Mouse (Mus musculus): ENCODE results near the gene Depp1. TPM values are rescaled to one million over a fixed set of nuclear protein-coding genes. Genes with fewer than 3 reads are reported as not detected.

The Depp1 gene
- total RNA-seq, 2 experiments from 2014 or later, result 1.1 to 2.9 TPM

GRCm38 (mm10) chr6:116644335-116644734, 6.1 kb upstream of the Depp1 start:
- no peak for DNase-seq (ENCODE audit: extremely low spot score in 1 of 2, low spot score in 1 of 2)

GRCm38 (mm10) chr6:116647763-116648162, 2.6 kb upstream of the Depp1 start:
- DNase-seq (ENCODE audit: extremely low spot score in 1 of 2, low spot score in 1 of 2), result no peak

GRCm38 (mm10) chr6:116649811-116650210, 598 bp upstream of the Depp1 start:
- DNase-seq (ENCODE audit: extremely low spot score in 1 of 2, low spot score in 1 of 2), result no peak

GRCm38 (mm10) chr6:116651437-116652118, 1.2 kb downstream of the Depp1 start:
- no peak for DNase-seq (ENCODE audit: extremely low spot score in 1 of 2, low spot score in 1 of 2)

GRCm38 (mm10) chr6:116653191-116653590, 2.8 kb downstream of the Depp1 start:
- DNase-seq (ENCODE audit: extremely low spot score in 1 of 2, low spot score in 1 of 2), result no peak

- DNase-seq (ENCODE audit: extremely low spot score in 1 of 2, low spot score in 1 of 2), result peak; percentile 33 to 78
Observed at GRCm38 (mm10) chr6:116653684-116654454, 3.5 kb downstream of the Depp1 start.

- no peak for DNase-seq (ENCODE audit: extremely low spot score in 1 of 2, low spot score in 1 of 2)
Observed at GRCm38 (mm10) chr6:116663364-116663763, 13.0 kb downstream of the Depp1 start.

- no peak for DNase-seq (ENCODE audit: extremely low spot score in 1 of 2, low spot score in 1 of 2)
Observed at GRCm38 (mm10) chr6:116664031-116664430, 13.6 kb downstream of the Depp1 start.

GRCm38 (mm10) chr6:116664830-116665229, 14.4 kb downstream of the Depp1 start:
- no peak for DNase-seq (ENCODE audit: extremely low spot score in 1 of 2, low spot score in 1 of 2)

GRCm38 (mm10) chr6:116666085-116666750, 15.8 kb downstream of the Depp1 start:
- DNase-seq (ENCODE audit: extremely low spot score in 1 of 2, low spot score in 1 of 2), result no peak

GRCm38 (mm10) chr6:116666892-116667291, 16.5 kb downstream of the Depp1 start:
- DNase-seq (ENCODE audit: extremely low spot score in 1 of 2, low spot score in 1 of 2), result no peak

- no peak for DNase-seq (ENCODE audit: extremely low spot score in 1 of 2, low spot score in 1 of 2)
Observed at GRCm38 (mm10) chr6:116667382-116667781, 17.0 kb downstream of the Depp1 start.

GRCm38 (mm10) chr6:116668682-116669470, 18.5 kb downstream of the Depp1 start:
- no peak for DNase-seq (ENCODE audit: extremely low spot score in 1 of 2, low spot score in 1 of 2)

- no peak for DNase-seq (ENCODE audit: extremely low spot score in 1 of 2, low spot score in 1 of 2)
Observed at GRCm38 (mm10) chr6:116670144-116670543, 19.7 kb downstream of the Depp1 start.

GRCm38 (mm10) chr6:116671031-116671430, 20.6 kb downstream of the Depp1 start:
- DNase-seq (ENCODE audit: extremely low spot score in 1 of 2, low spot score in 1 of 2), result no peak

- no peak for DNase-seq (ENCODE audit: extremely low spot score in 1 of 2, low spot score in 1 of 2)
Observed at GRCm38 (mm10) chr6:116671768-116672167, 21.4 kb downstream of the Depp1 start.

- DNase-seq (ENCODE audit: extremely low spot score in 1 of 2, low spot score in 1 of 2), result no peak
Observed at GRCm38 (mm10) chr6:116672349-116672748, 21.9 kb downstream of the Depp1 start.

GRCm38 (mm10) chr6:116673471-116674282, 23.3 kb downstream of the Depp1 start, which contains the start of gene Rassf4:
TSS of gene Rassf4 (minus strand) at chr6:116673952.
- peak; percentile 51 to 52 for DNase-seq (ENCODE audit: extremely low spot score in 1 of 2, low spot score in 1 of 2)

- DNase-seq (ENCODE audit: extremely low spot score in 1 of 2, low spot score in 1 of 2), result no peak
Observed at GRCm38 (mm10) chr6:116674283-116674886, 24.0 kb downstream of the Depp1 start.
